Mouse (Mus musculus) midbrain, embryonic 11.5 days (tissue): ENCODE measurements around the gene Fam198b. TPM values are rescaled to one million over a fixed set of nuclear protein-coding genes. Genes with fewer than 3 reads are reported as not detected.
A peak's percentile ranks its signal among the peaks of the same experiment; 100 is the strongest.

Experiments used
- ATAC-seq: fragments of 200-750 bp; cut with Nextera tagmentation; 2 replicates; pipeline ENCODE4 v1.8.0; 2017; ENCODE audit warnings: moderate TSS enrichment, moderate library complexity; ENCODE audit not compliant: low FRiP score
- DNase-seq: peaks from one replicate; pipeline ENCODE4 v3.0.0; 2015; ENCODE audit warnings: low spot score; ENCODE audit errors: missing footprints
- H3K27ac ChIP-seq: fragments of 300-500 bp; sonication (generic); 2 replicates; pipeline ENCODE4 v1.5.1; 2014; ENCODE audit warnings: low read depth, low read length
- H3K27me3 ChIP-seq: fragments of 300-500 bp; sonication (generic); 2 replicates; pipeline ENCODE4 v1.6.1; 2014; ENCODE audit warnings: mild to moderate bottlenecking, low read length, moderate library complexity, mixed read lengths; ENCODE audit not compliant: control insufficient read depth, insufficient read depth
- H3K36me3 ChIP-seq: fragments of 300-500 bp; sonication (generic); 2 replicates; pipeline ENCODE4 v1.6.1; 2014; ENCODE audit warnings: mild to moderate bottlenecking, low read length, moderate library complexity, mixed read lengths; ENCODE audit not compliant: control insufficient read depth, insufficient read depth
- H3K4me1 ChIP-seq: fragments of 300-500 bp; sonication (generic); 2 replicates; pipeline ENCODE4 v1.6.1; 2014; ENCODE audit warnings: low read length; ENCODE audit not compliant: control insufficient read depth, insufficient read depth
- H3K4me2 ChIP-seq: fragments of 300-500 bp; sonication (generic); 2 replicates; pipeline ENCODE4 v1.6.1; 2014; ENCODE audit warnings: mild to moderate bottlenecking, moderate library complexity
- H3K4me3 ChIP-seq: fragments of 300-500 bp; sonication (generic); 2 replicates; pipeline ENCODE4 v1.5.1; 2014; ENCODE audit warnings: low read depth, low read length
- H3K9ac ChIP-seq: fragments of 300-500 bp; sonication (generic); 2 replicates; pipeline ENCODE4 v1.6.1; 2014; ENCODE audit warnings: low read length
- H3K9me3 ChIP-seq: fragments of 300-500 bp; sonication (generic); 2 replicates; pipeline ENCODE4 v1.6.1; 2016; ENCODE audit warnings: low read length; ENCODE audit not compliant: control insufficient read depth
- WGBS: fragments of 180-500 bp; shearing (Covaris S2); extraction: QIAGEN DNeasy Blood & Tissue Kit; methylation state at CpG from one replicate; pipeline ENCODE4 v1.1.7; 2014; 5-methylcytosine and 5-hydroxymethylcytosine counted together
- polyA plus RNA-seq: library from polyadenylated mRNA; unstranded; fragments of >200 nt; fragmentation: Nextera tagmentation; extraction: Ambion mirVana; gene quantifications from 2 replicates; pipeline ENCODE4 v1.2.1, GENCODE M21; 2014

Fam198b gene
- polyA plus RNA-seq, 1 experiment from 2014 or later = 0.77 TPM

- WGBS = 77% methylated on average over 11 of the region's 11 CpGs
- Histone ChIP-seq H3K4me3 (no peak overlapping the region), H3K9me3 (no peaks in the 10 kb centered on the region), H3K9ac (no peak overlapping the region), H3K4me1 (0 out of 2 replicates have a peak, but pooled peaks cover 2% of the 10 kb centered on the region), H3K36me3 (no peaks in the 10 kb centered on the region), H3K27ac (no peak overlapping the region), H3K27me3 (no peaks in the 10 kb centered on the region), H3K4me2 (no peak overlapping the region)
- DNase-seq (no peak), ATAC-seq (0 out of 2 replicates have a peak, but pooled peaks have one; percentile 35)
Observed at GRCm38 (mm10) chr3:79977656-79978450, 93.5 kb downstream of the Fam198b start.

DNA sequence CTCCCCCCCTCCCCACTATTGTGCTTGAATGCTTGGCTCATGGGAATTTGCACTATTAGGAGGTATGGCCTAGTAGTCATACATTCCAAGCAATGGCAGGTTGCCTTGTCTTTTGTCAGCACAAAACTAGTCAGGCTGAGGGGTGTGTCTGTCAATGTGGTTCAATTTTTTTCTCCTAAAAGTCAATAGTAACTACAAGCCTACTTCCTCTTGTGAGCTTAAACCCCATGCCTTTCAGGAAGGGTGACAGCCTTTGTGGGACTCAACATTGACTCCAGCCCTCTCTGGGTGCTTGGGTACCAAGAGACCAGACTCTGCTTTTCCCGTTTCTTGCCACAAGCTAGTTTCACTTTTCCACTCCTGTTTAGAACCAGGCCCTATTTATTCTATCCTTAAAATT, 96.4 kb downstream of the Fam198b start:
- WGBS = 84% methylated on average over 1 of the region's 1 CpGs
- DNase-seq (no peak), ATAC-seq (no peak)
- no peak overlapping the region for H3K27ac ChIP-seq
- no peak overlapping the region for H3K9ac ChIP-seq
- no peaks in the 10 kb centered on the region for H3K36me3 ChIP-seq
- H3K9me3 ChIP-seq = no peaks in the 10 kb centered on the region
- H3K4me3 ChIP-seq = no peak overlapping the region
- no peaks in the 10 kb centered on the region for H3K27me3 ChIP-seq
- no peaks in the 10 kb centered on the region for H3K4me1 ChIP-seq
- H3K4me2 ChIP-seq = no peak overlapping the region

DNA sequence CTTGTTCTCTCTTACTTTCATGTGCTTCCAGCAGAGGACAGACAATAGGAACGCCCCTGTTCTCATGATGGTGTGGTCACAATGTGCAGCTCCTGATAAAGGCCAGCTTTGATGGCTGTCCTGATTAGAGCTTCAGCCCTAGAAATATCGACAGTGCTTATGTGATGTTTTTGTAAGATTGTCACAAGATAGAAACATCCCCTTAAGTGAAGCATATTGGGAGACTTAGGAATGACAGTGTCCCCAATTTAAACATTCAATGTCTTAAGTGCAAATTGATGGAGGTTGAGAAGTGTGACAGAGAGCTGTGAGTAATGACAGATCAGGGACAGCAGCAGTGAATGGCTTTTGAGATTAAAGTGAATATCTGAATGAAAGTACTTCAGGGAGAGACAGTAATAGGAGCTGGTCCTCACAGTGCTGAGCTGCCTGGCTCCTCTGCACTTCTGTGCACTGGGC, 99.7 kb downstream of the Fam198b start:
- no peak for ATAC-seq
- Histone ChIP-seq H3K4me3 (no peak overlapping the region), H3K9ac (no peak overlapping the region), H3K36me3 (no peaks in the 10 kb centered on the region), H3K27me3 (no peaks in the 10 kb centered on the region), H3K4me1 (no peaks in the 10 kb centered on the region), H3K27ac (no peak overlapping the region), H3K4me2 (no peak overlapping the region), H3K9me3 (no peaks in the 10 kb centered on the region)
- no peak for DNase-seq
- 76% methylated on average over 2 of the region's 2 CpGs for WGBS

DNA sequence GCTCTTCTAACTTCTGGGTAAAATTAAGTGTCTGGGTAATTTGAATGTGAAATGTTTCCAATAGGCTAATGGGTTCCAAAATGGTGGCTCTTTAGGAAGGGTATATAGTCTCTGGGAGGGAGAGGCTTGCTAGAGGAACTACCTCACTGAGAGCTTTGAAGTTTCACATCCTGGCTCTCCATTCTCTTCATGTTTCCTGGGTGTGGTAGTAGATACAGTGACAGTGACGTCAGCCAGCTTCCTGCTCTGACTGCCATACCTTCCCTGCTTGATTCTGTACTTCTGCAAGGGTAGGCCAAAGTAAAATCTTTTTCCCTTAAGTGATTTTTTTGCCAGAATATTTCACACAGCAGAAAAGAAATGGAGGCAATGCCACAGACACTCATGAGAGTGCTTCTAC, 100.2 kb downstream of the Fam198b start:
- 75% methylated on average over 1 of the region's 1 CpGs for WGBS
- Histone ChIP-seq H3K9ac (no peak overlapping the region), H3K4me3 (no peak overlapping the region), H3K27me3 (no peaks in the 10 kb centered on the region), H3K9me3 (no peaks in the 10 kb centered on the region), H3K27ac (no peak overlapping the region), H3K36me3 (no peaks in the 10 kb centered on the region), H3K4me2 (no peak overlapping the region), H3K4me1 (no peaks in the 10 kb centered on the region)
- no peak for ATAC-seq
- DNase-seq = no peak

DNA sequence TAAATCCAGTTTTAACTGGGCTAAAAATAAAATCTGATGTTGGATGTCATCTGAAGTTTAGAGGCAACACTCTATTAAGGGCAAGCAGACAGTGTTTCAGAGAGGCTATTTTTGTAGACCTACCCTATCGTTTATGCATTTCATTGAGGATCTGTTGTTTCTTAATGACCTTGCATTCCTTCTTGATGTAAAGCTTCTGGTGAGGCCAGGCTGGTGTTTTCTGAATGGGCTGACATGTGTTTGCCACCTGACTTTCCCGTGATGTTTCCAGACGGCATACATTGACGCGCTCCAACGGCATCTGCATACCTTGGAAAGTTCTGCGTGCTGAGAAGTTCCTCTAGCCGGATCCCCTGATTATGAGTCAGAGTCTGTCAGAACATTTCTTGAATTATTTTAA, 104.9 kb downstream of the Fam198b start:
- H3K9me3 ChIP-seq = no peaks in the 10 kb centered on the region
- DNase-seq (no peak), ATAC-seq (no peak)
- H3K9ac ChIP-seq = no peak overlapping the region
- no peak overlapping the region for H3K4me3 ChIP-seq
- H3K27me3 ChIP-seq = no peaks in the 10 kb centered on the region
- H3K4me2 ChIP-seq = no peak overlapping the region
- no peaks in the 10 kb centered on the region for H3K36me3 ChIP-seq
- H3K27ac ChIP-seq = no peak overlapping the region
- H3K4me1 ChIP-seq = no peaks in the 10 kb centered on the region
- WGBS = 85% methylated on average over 8 of the region's 8 CpGs

- no peak overlapping the region for H3K4me3 ChIP-seq
- no peak for ATAC-seq
- no peak overlapping the region for H3K9ac ChIP-seq
- 79% methylated on average over 2 of the region's 2 CpGs for WGBS
- H3K36me3 ChIP-seq = no peaks in the 10 kb centered on the region
- no peak overlapping the region for H3K27ac ChIP-seq
- H3K4me2 ChIP-seq = no peak overlapping the region
- no peaks in the 10 kb centered on the region for H3K4me1 ChIP-seq
- no peaks in the 10 kb centered on the region for H3K27me3 ChIP-seq
- no peaks in the 10 kb centered on the region for H3K9me3 ChIP-seq
- DNase-seq = no peak
Observed at GRCm38 (mm10) chr3:79989911-79990310, 105.6 kb downstream of the Fam198b start.

DNA sequence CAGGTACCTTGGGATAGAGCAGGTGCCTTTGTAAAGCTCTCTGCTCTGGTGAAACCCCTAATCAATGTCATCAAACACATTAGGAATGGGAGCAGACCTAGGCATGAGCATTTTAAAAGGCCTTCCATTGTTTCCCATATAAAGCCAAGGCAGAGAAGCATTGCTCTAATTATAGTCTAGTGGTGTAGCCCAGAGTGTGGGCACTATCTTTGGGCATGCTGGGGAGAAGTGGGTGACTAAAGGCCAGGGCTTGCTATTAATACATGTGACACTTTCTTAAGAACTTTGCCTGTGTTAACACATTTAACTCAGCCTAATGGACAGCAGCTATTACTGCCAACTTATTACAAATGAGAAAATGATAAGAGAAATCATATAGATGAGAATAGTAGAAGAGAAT, 106.1 kb downstream of the Fam198b start:
- H3K4me2 ChIP-seq = no peak overlapping the region
- DNase-seq = no peak
- no peaks in the 10 kb centered on the region for H3K4me1 ChIP-seq
- H3K27ac ChIP-seq = no peak overlapping the region
- no peaks in the 10 kb centered on the region for H3K36me3 ChIP-seq
- no peak for ATAC-seq
- H3K9me3 ChIP-seq = no peaks in the 10 kb centered on the region
- H3K27me3 ChIP-seq = no peaks in the 10 kb centered on the region
- no peak overlapping the region for H3K9ac ChIP-seq
- no peak overlapping the region for H3K4me3 ChIP-seq

- Histone ChIP-seq H3K27me3 (no peaks in the 10 kb centered on the region), H3K27ac (no peak overlapping the region), H3K9ac (no peak overlapping the region), H3K4me2 (no peak overlapping the region), H3K9me3 (no peaks in the 10 kb centered on the region), H3K36me3 (no peaks in the 10 kb centered on the region), H3K4me1 (no peaks in the 10 kb centered on the region), H3K4me3 (no peak overlapping the region)
- 66% methylated on average over 5 of the region's 5 CpGs for WGBS
- no peak for ATAC-seq
- DNase-seq = no peak
Observed at GRCm38 (mm10) chr3:79994029-79994539, 109.8 kb downstream of the Fam198b start.

- no peaks in the 10 kb centered on the region for H3K9me3 ChIP-seq
- ATAC-seq = no peak
- WGBS = 83% methylated on average over 6 of the region's 6 CpGs
Observed at GRCm38 (mm10) chr3:79995726-79996125, 111.4 kb downstream of the Fam198b start.

More at GRCm38 (mm10) chr3:79995726-79996125, 111.4 kb downstream of the Fam198b start:
- Histone ChIP-seq H3K36me3 (no peaks in the 10 kb centered on the region), H3K4me1 (no peaks in the 10 kb centered on the region), H3K27ac (no peak overlapping the region), H3K4me2 (no peak overlapping the region), H3K4me3 (no peak overlapping the region), H3K27me3 (no peaks in the 10 kb centered on the region), H3K9ac (no peak overlapping the region)
- DNase-seq = no peak
